Mouse (Mus musculus) WW6 (cell line): ENCODE data around the gene Tbc1d22a.

Experiments
- DNase-seq: peaks from one replicate; pipeline ENCODE4 v3.0.0-alpha.2; 2013; ENCODE audit warnings: low read depth, low spot score

Gene Tbc1d22a

DNA sequence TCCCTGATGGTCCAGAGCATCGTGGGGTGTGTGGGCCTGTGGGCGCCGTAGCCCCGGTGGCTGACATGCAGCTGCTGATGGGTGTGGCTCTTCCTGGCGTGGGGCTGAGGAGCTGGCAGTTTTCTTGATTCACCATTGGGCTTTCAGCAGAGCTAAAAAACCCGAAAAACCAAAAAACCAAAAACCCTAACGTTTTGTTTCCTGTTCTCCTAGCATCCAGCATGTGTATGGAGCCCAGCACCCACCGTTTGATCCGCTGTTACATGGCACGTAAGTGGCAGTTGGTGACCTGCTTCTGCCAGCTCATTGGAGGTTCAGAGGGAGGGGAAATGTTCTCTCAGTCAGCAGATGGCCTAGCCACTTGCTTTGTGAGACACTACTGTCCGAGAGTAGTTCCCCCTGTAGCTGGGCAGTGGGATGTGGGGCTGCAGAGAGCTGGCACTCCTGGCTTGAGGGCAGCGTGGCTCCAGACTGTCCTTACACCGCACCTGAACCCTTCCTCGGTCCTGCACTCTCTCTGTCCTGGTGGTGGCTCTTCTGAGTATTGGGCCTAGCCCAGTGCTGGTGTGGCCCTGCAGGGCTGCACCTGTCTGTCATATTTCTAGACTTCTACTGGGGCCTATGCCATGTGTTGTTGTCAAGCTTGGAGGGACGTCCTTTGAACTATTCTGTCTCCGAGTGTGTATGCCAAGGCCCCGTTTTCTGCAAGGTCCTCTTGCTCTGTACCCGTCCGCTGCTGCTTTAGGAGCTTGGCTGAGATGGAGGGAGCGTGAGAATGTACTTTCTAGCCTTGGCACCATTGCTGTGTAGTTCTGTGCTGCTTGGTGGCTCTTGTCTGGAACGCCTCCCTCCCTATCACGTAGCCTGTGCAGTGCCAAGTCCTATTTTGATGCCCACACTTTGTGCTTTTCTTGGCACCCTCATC is 20.5 kb downstream of the Tbc1d22a start:
- no peak for DNase-seq

DNA sequence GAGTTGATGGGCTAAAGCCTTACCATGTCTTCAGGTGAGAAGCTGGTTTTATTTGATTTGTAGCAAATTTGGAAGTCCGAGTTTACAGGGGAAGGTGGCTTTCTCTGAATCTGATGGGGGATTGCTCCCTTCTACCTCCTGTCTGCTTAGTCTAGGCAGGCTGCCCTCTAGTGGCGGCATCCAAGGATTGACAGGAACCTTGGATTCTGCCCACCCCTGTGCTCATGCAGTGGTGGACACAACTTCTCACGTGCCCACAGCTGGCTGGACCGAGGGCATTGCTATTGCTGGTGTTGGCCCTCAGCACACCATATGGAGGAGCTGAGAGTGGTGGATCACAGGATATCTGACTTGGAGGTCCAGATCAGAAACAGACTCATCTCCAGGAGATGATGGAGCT is 22.0 kb downstream of the Tbc1d22a start:
- no peak for DNase-seq

DNA sequence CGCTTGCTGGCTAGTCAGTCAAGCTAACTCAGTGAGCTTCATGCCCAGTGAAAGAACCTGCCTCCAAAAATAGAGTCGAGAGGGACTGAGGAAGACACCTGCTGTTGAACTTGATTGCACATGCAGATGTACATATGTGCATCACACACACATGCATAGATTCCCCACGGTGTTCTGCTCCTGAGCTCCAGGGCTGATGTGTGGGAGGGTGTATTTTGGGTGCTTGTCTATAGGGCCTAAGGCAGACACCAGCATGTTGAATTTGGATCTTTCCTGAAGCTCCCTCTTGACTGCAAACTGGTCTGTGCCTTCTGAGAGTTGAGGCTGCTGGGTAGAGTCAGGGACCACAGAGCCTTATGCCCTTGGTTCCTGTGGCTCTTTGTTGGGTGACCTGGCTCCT is 23.8 kb downstream of the Tbc1d22a start:
- DNase-seq, result no peak

DNA sequence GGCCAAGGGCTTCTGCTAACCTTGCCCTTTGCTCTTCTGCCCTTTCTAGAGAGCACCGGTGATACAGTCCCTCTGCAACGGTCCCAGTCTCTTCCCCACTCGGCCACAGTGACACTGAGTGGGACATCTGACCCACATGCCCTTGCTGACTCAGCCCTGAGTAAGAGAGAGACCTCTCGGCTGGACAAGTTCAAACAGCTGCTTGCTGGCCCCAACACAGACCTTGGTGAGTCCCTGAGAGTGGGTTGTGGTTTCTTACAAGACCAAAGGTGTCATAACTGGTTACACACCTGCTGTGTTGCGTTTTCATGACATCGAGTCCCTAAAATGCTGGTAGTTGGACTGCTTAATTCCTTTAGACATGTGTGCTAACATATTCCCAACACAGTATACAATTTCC is 24.8 kb downstream of the Tbc1d22a start:
- no peak for DNase-seq

DNA sequence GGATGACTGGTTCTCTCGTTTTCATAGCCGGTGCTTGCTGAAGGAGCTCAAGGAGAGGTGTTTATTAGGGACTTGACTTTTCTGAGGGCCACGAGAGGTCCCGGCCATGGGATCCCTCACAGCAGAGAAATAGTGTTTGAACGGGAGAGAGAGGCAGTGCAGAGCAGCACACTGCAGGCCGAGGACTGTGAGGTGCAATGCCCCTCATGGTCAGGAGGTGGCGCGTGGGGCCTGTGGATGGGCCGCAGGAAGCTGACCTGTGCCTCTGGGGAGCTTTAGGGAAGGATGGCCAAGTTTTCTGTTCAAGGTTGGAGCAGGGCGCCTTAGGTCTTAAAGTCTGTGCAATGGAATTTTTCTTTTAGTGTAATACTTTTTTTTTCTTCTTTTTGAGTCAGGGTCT is 25.5 kb downstream of the Tbc1d22a start:
- DNase-seq, result no peak

DNA sequence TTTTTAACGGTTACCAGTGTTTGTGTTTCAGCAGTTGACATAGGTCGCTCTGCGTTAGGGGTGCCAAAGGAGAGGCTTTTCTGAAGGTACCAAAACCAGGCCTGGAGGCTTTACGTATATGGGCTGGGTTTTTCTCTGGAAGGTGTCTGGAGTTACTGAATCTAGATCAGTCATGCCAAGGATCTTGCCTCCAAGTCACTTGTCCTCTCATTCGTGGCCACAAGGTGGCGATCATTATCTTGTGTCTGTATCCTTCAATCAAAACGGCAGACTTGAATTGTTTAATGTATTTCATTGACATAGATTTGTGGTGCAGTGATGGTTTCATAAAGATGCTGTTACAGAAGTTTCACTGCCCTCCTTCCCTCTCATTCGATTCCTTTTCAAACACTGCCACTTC is 29.4 kb downstream of the Tbc1d22a start:
- DNase-seq, result peak; percentile 24

DNA sequence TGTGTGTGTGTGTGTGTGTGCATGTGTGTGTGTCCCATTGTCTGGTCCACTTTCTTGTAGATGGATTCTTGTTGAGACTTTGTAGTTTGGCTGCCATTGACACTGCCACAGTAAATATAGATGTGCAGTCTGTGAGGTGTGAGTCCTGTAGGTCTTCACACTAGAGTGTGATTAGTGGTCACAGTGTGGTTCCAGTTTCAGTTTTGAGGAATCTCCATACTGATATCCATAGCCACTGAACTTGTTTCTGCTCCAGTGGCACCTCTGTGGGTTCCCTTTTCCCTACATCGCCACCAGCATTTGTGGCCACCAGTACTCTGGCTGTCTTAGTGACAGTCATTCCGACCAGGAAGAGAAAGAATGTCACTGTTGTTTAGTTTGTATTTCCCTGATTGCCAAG is 30.1 kb downstream of the Tbc1d22a start:
- no peak for DNase-seq

DNA sequence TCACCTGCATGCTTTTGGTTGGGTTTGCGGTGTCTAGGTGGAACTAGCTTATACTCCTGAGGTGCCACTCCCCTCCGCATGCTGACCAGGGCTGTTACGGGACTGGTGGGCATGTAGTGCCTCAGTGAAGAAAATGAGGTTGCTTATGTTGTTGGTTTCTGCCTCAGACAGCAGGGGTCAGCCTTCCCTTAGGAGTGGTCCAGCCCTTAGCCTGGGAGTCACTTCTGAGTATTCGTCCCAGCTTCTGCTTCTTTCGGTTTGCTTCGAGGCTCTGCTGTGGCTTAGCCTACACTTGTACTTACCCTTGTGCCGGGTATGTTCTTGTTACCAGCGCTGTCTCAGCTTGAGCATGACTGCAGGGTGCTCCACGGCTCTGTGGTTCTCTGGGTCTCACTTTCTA is 36.0 kb downstream of the Tbc1d22a start:
- no peak for DNase-seq

DNA sequence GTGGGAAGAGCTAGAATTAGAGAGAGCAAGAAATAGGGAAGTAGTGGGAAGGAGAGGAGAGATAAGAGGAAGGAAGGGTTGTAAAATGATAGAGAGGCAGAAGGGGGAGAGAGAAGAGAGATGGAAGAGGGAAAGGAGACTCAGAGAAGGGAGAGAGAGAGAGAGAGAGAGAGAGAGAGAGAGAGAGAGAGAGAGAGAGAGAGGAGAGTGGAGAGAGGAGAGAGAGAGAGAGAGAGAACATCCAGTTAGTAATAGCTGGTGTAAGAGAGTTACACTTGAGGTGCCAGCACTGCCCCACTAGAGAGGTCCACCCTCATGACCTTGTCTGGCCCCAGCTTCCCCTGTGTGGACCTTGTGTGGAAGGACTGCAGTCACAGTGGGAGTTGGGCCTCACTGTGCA is 37.9 kb downstream of the Tbc1d22a start:
- no peak for DNase-seq

DNA sequence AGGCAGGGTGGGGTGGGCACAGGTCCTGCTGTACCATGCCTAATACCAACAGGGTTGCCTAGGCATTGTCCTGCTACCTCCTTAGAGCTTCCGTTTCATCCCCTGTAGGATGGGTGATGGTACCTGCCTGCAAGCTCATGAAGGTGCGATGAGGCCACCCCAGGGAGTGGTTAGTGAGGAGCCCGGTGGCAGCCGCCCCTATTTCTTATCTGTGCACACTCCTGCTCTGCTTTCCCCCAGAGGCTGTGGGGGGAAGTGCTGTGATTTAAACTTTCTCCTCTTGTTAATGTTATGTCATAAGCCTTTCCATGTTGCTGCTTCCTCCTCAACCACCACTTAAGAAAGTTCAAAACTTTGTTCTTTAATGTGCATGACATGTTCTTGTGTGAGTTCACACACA is 38.4 kb downstream of the Tbc1d22a start:
- no peak for DNase-seq

DNA sequence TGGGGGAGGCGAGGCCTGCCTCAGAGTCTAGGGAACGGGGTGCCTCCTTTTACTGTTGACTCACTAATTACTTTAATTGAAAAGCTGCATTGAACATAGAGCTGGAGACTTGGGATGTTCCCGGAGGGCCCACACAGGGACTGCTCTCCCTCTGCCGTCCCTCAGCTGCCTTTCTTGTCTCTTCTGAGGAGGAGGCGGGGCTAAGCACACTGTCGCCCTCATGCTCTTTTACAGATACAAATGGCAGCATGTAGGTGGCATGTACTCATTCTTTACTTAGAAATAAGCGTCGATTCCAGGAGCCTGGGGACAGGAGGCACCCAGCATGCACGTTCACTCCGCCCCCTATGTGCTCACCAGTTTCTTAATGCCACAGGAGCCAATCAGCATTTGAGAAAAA is 39.2 kb downstream of the Tbc1d22a start:
- no peak for DNase-seq

DNA sequence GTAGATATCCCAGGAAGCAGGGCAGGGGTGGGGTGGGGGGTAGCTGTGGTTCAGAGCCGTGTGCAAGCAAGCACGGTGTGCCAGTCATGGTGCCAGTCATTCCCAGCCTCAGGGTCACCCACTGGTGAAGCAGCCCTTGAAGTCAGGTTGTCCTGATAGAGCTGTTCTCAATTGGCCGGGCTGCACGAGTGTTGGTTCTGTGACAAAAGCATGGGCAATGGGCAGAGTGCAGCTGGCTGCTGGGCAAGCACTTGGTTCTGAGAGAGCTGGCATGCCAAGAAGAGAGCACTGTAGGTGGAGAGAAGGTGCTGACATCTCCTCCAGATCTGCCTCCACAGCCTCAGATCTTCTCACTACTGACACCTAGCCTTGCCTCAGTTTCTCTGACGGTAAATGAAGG is 41.9 kb downstream of the Tbc1d22a start:
- DNase-seq, result no peak

DNA sequence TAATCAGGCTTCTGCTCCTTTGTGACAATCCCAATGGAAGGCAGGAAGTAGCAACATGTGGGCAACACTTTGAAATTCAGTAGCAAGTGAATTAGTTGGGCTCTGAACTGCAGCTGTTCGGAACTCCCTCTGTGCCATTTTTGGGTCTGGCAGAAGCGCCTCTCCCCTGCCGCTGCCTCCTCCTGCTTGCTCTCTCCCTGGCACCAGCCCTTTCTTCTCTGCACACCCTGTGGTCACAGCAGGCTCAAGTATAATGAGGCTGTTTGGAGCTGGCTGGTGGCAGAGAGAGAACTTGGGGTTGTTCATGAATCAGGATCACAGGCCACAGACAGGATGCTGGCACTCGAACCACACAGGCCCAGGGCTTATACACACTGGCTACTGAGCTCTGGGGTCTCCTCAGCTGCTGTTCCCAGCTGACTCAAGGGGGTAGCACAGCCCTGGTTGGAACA is 42.5 kb downstream of the Tbc1d22a start:
- no peak for DNase-seq

DNA sequence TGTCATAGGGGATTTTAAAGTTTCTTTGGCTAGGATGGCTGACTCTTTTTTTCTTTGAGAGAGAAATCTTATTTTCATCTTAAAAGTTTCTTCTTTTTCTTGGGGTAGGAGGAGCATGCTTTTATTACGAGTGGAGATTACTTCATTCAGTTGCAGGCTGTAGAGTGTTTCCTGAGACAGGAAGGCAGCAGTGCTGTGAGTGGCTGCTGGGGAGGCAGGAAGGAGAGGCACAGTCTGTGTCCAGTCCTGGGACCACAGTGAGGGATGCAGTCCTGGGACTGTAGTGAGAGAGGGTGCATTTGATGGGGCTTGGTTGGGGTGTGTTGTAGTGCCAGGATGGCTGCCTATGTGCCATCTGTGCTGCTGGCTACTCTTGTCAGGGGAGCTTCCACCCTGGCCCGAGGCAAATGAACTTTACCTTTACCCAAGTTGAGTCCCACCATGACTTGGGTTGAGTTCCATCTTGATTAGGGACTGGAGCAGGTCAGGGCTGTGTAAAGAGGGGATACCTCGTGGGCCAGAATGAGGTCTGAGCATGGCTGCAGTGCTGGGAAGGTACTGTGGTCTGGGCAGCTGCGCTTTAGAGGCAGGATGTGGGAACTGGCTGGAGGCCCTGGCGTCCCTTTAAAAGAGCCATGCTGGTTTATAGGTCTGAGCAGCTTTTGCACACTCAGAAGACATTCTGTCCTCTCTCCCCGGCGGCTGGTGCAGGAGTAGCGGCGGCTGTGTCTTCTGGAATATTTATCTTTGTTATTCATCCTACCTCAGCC is 43.8 kb downstream of the Tbc1d22a start:
- DNase-seq, result no peak

DNA sequence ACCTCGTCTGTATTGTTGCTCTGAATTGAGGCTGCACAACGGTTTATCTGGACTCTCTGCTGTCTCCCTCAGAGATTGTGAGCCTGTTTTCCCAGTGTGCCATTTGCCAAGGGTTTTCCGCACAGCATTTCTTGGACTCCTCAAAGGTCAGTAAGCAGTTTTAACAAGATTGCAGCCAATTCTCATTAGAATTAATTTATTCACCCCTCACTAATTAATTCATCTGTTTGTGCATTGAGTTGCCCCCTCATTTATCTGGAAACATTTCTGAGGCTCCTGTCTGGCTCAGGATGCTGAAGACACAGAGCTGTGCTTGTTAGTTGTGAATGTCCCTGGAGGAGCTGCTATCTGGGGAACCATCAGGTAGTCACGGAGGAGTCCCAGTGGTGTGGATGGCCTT is 45.0 kb downstream of the Tbc1d22a start:
- no peak for DNase-seq

DNA sequence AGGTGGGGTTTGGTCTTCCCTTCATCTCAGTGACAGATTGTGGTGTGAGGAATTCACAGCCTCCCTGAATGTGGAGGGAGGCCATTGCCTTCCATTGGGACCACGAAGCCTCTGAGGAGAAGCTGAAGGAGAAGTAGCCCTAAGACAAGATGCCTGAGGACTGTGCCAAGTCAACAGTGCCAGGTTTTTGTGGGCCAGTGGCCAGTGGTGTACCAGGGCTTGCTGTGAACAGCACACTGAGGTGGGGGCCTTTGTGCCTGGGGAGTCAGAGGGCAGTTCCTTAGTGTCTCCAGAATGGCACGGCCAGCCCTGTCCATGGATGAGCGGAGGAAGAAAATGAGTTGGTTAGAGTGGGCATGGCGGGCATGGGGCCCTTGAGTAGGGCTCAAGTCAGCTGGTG is 45.9 kb downstream of the Tbc1d22a start:
- DNase-seq, result no peak

DNA sequence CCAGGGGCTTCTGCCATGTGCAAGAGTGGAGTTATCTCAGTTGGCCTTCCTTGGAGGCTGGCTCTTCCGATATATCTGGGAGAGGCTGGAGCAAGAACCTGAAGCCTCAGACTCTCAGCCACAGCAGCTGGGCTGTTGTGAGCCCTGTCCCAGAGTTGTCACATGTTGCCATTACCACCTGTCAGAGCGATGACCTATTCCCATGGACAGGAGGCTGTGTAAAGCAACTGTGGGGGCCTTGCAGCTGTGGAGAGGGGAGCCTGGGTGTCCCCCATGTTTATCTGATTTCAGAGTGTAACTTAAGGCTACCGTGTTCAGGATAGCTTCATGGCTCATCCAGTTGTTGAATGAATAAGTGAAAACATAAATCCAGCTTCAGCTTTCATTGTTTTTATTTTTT is 50.1 kb downstream of the Tbc1d22a start:
- DNase-seq, result no peak

DNA sequence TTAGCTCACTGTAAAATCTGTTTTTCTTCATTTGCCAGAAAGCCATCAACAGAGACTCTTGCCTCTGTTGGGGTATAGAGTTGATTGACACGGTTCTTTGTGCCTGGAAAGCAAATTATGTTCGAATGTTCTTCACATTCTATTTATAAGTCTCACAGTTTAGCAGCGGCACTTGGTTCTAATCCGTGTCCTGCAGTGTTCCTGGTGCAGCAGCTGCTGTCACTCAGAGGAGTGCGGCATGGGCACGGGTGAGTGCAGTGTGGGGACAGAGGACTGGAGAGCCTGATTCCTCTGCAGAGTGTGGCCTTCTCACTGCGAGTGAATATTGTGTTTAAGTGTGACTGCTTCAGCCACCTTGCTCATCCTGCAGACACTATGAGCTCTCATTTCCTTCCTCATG is 50.5 kb downstream of the Tbc1d22a start:
- no peak for DNase-seq

DNA sequence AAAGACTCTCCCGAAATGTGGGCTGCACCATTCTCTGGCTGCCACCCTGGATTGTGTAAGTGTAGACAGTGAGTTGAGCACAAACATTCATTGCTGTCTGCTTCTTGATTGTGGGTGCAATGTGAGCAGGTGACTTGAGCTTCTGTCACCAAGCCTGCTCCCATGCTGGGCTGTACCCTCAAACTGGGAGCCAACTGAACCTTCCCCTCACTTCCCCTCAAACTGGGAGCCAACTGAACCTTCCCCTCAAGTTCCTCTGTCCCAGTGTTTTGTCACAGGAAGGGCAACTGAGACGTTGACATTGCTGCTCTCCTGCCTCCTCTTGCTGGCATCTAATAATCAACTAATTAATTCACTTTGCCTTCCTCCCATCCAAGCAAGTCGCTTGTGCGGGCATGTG is 52.7 kb downstream of the Tbc1d22a start:
- no peak for DNase-seq

DNA sequence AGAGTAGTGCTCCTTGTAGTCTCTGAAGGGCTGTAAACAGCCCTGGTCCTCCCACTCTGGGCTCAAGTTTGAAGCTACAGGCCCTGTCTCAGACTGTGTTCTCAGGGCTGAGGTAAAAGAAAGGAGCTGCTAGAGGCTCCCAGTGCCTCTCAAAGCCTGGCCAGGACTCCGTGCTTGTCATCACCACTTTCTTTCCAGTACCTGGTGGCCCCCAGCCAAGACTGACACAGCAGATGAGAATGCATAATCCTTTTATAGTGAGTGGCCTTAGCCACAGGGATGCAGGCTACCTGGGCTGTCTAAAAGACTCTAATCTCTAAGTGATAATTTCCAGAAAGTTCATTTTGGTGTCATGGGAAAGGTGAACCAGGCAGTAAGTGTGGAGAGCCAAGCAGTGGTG is 54.3 kb downstream of the Tbc1d22a start:
- no peak for DNase-seq

DNA sequence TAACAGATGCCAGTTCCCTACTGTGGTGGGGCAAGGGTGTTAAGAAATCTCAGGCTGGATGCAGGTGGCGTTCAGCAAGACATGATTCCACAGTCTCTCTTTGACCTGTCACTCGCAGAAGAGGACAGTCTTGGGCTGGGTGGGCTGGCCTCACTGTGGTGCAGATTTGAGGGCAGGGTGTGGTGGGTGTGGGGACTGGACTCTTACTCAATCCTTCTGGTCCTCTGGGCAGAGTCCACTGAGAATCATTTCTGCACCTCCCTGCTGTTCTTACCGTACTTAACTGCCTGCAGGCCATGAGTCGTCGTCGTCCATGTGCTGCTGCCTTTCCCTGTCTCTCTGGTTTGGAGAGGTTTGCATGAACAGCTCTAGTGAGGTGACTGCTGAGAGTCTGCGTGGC is 61.5 kb downstream of the Tbc1d22a start:
- DNase-seq, result no peak

DNA sequence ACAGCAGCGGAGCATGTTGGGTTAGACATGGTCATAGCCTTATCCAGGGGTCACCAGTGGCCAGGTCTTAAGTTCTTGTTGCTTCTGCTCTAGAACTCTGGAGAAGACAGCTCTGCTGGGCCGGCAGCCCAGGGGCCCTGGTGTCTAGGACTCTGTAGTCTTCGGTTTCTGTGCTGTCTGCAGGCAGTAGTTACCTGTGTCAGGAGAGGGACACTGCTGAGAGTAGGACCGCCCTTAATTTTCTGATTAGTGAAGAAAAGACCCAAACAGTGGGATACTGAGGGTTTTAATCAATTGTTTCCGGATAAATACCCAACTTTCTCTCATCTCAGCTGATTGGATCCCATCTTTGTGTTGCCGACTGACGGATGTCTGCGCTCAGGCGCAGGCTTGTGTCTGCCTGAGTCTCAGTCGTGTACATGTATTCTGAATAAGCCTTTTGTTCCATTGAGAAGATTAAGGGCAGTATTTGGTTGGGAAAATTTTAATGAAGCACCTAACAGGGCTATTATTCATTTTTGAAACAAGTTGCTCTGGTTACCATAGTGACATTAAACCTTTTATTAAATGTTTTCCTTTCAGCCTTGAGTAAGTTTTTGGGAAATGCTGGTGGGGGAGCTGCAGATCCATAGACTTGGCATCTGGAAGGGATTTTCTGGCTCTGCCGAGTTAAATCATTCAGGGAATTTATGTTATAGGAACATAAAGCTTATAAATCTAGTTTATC is 62.4 kb downstream of the Tbc1d22a start:
- no peak for DNase-seq
